Comparison of ENCODE assay signal across 17 mouse cellular contexts in genomic region chr11:5716246-5716645, GRCm38 (mm10). TPM values are rescaled to one million over a fixed set of nuclear protein-coding genes. Genes with fewer than 3 reads are reported as not detected.
DNase-seq lines count a peak whose midpoint lies in the region; TF ChIP-seq lines count a peak whose summit lies in the region.
"Had no signal": no experiment of that assay in that cellular context is flagged by ENCODE, and none has a peak within 500 bp of the region (broad histone marks: within the 10 kb centered on the region; RNA-seq: fewer than 3 reads in every experiment).

No protein-coding gene starts in this region.

- peak overlapping the region; percentile 15; the same call in 1 of the 2 replicates for H3K9ac ChIP-seq in ES-Bruce4 (ENCODE audit: low read depth, poor library complexity, severe bottlenecking)
- H3K9ac ChIP-seq: limb, embryonic 13.5 days; liver, embryonic 15.5 days; midbrain, embryonic 15.5 days had no signal

- TF ChIP-seq EP300 in ES-Bruce4 (IDR thresholded peaks at IDR 0.05; ENCODE audit: insufficient read depth, low read depth, low read length) = no peak

- WGBS in limb, embryonic 10.5 days = 88% methylated on average over 11 of the region's 11 CpGs

- H3K27ac ChIP-seq in ES-Bruce4 (ENCODE audit: insufficient read depth, low read length) = no peak overlapping the region
- H3K27ac ChIP-seq in limb, embryonic 10.5 days = no peak overlapping the region
- H3K27ac ChIP-seq: limb, embryonic 13.5 days; liver, embryonic 15.5 days; midbrain, embryonic 15.5 days had no signal

- H3K4me1 ChIP-seq in ES-Bruce4 (ENCODE audit: control insufficient read depth, insufficient read depth, low read length) = peaks cover 5% of the 10 kb centered on the region
- no peaks in the 10 kb centered on the region for H3K4me1 ChIP-seq in limb, embryonic 10.5 days
- H3K4me1 ChIP-seq: limb, embryonic 13.5 days; liver, embryonic 15.5 days; midbrain, embryonic 15.5 days had no signal

- no peaks in the 10 kb centered on the region for H3K9me3 ChIP-seq in ES-Bruce4 (replicated peaks; ENCODE audit: control insufficient read depth, insufficient read depth, low read length, poor library complexity, severe bottlenecking)
- H3K9me3 ChIP-seq in limb, embryonic 10.5 days (replicated peaks) = no peaks in the 10 kb centered on the region
- H3K9me3 ChIP-seq: G1E; limb, embryonic 13.5 days; liver, embryonic 15.5 days; midbrain, embryonic 15.5 days had no signal

- peak; percentile 16 for DNase-seq in adrenal gland, postnatal 14 days
- no peak for DNase-seq in adrenal gland, postnatal 25 days
- DNase-seq in heart, postnatal 4 days = peak; percentile 4
- DNase-seq in heart, adult 9 months (ENCODE audit: low spot score in 2 of 2) = no peak
- peak; percentile 20 for DNase-seq in limb, embryonic 10.5 days (ENCODE audit: low spot score)
- no peak for DNase-seq in neural tube, embryonic 10.5 days (ENCODE audit: extremely low spot score, low spot score)
- DNase-seq: cerebellum, adult 11-12 months; cerebellum, postnatal 10 days; kidney, postnatal 36 days; thymus, adult 2 months; thymus, postnatal 4 days had no signal

- H3K36me3 ChIP-seq in ES-Bruce4 (ENCODE audit: control insufficient read depth, insufficient read depth, low read length, poor library complexity, severe bottlenecking) = no peaks in the 10 kb centered on the region
- peaks cover 41% of the 10 kb centered on the region for H3K36me3 ChIP-seq in limb, embryonic 10.5 days

- H3K27me3 ChIP-seq in ES-Bruce4 (ENCODE audit: control insufficient read depth, insufficient read depth, low read length, poor library complexity, severe bottlenecking) = no peaks in the 10 kb centered on the region
- H3K27me3 ChIP-seq in limb, embryonic 10.5 days (ENCODE audit: low read depth, poor library complexity, severe bottlenecking) = no peaks in the 10 kb centered on the region
- H3K27me3 ChIP-seq: limb, embryonic 13.5 days; liver, embryonic 15.5 days; midbrain, embryonic 15.5 days had no signal

- TF ChIP-seq CTCF in ES-Bruce4 (IDR thresholded peaks at IDR 0.05; ENCODE audit: low read depth, low read length) = no peak

- peak overlapping the region; percentile 6; the same call in 1 of the 2 replicates for H3K4me3 ChIP-seq in ES-Bruce4 (ENCODE audit: low read depth, low read length)
- no peak overlapping the region for H3K4me3 ChIP-seq in limb, embryonic 10.5 days
- H3K4me3 ChIP-seq: limb, embryonic 13.5 days; liver, embryonic 15.5 days; midbrain, embryonic 15.5 days; myocyte had no signal

- no peak for TF ChIP-seq POLR2A in ES-Bruce4 (IDR thresholded peaks at IDR 0.05; ENCODE audit: insufficient read depth, low read length)

RNA-seq across cellular contexts. Expression of gene Mrps24, which starts 0.8 kb away (rescaled TPM):
- total RNA-seq in adrenal gland, postnatal 14 days (2021) = 148 and 152 TPM in 2 replicates
- total RNA-seq in adrenal gland, postnatal 25 days (2021) = 144 and 186 TPM in 2 replicates
- total RNA-seq in heart, postnatal 4 days (2021) = 100 to 1,000 TPM; 112 to 114 TPM
- polyA plus RNA-seq in ES-Bruce4 (2011; ENCODE audit: insufficient read depth, insufficient read length, low read depth, missing spikeins) = 61.8 and 69.3 TPM in 2 replicates
- 155 and 158 TPM in 2 replicates for polyA plus RNA-seq in limb, embryonic 10.5 days (2016; fragmentation: Nextera tagmentation; extraction: Ambion mirVana)

RNA-seq across cellular contexts. Expression of gene Urgcp, which starts 45.9 kb away (rescaled TPM):
- 56.0 and 56.9 TPM in 2 replicates for total RNA-seq in adrenal gland, postnatal 14 days (2021)
- total RNA-seq in adrenal gland, postnatal 25 days (2021) = 33.8 and 58.8 TPM in 2 replicates
- 10 to 100 TPM; 60.5 TPM for total RNA-seq in heart, postnatal 4 days (2021)
- polyA plus RNA-seq in ES-Bruce4 (2011; ENCODE audit: insufficient read depth, insufficient read length, low read depth, missing spikeins) = 10.6 and 11.7 TPM in 2 replicates
- 15.4 and 20.3 TPM in 2 replicates for polyA plus RNA-seq in limb, embryonic 10.5 days (2016; fragmentation: Nextera tagmentation; extraction: Ambion mirVana)

Comparison
In these comparisons a context has a peak if more than half of its experiments do, and no peak if none do; other contexts are left out.
1. DNase-seq: peak in adrenal gland, postnatal 14 days (single experiment), heart, postnatal 4 days (single experiment) and limb, embryonic 10.5 days (single experiment); none in adrenal gland, postnatal 25 days (single experiment), heart, adult 9 months (0 of 2) and neural tube, embryonic 10.5 days (single experiment).